Mouse (Mus musculus): Measurements from ENCODE around the gene Vps51.

Vps51 gene

DNA sequence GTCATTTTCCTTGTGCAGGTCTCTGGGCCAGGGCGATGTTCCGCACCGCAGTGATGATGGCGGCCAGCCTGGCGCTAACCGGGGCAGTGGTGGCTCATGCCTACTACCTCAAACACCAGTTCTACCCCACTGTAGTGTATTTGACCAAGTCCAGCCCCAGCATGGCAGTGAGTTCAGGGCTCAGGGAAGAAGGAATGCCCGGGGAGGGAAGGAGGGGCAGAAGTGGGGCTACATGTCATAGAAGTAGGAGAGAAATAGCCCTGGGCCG lies 29.2 kb downstream of the Vps51 start:
- no peak for DNase-seq (ENCODE audit: low read depth, low spot score)

DNA sequence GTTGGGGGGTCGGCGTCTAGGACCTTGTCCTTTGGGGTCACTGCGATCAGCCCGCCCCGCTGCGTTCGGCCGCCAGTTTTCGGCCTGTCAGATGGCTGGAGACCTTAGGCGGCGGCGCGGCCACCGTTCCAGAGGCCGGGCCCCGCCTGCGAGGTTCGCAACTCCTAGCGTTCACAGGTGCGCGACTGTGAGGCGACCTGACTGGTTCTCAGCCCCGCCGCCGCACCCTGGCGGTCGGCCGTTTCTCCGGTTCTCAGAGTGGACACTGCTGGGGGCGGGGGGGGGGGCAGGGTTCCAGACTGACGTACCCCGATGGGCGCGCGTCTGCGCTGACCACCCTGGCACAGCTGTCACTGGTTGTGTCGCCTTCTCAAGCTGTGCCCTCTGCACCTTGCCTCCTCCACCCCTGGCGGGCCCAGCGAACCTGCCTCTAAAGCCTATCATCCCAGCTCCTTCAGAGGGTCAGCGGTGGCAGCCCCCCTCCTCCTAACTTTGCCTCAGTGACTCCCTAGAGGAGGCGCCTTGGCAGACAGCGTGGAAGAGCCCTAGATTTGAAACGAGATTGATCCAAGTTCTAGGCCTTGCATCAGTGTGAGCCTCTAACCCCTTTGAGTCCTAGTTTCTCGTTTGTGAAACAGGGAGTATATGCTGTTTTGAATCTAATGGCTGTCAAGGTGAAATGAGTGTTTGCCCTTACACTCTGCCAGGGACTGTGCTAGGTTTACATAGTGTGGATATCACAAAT lies 29.7 kb downstream of the Vps51 start:
- DNase-seq (ENCODE audit: low read depth, low spot score): no peak

DNA sequence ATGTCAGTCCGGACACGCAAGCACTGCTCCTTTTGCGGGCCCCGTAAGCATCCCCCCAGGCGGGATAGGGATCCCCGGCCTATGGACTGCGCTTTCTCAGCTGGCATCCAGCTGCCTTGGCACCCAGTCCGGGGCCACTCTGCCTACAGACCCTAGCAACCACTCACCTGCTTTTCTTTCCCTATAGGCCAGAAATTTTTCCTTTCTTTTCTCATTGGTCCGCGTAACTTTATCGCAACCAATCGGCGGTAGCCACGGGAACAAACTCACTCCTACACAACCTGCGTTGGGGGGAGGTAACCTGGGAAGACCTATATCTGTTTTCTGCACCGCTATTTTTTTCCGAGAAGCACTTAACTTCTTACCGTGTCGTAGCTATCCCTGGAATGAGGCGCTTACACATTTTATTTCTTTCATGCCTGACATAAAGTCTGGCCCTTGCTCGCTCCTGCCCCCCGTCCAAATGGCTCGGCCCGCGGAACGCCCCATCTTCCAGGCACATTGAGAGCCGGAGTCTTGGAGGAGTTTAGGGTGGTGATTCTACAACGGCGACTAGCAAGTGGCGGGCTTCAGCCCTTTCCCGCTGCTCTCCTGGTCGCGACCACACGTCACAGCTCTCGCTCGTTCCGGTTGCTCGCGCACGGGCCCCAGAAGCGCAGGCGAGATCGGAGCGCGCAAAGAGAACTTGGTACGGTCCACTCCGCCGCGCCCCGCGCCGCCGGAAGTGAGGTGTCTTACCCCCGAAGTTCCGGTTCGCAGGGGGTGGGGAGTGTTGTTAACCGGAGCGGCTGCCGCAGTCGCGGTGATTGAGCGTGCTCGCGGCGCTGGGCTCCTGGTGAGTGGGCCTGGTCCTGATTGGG lies 30.5 kb downstream of the Vps51 start, which contains the start of gene Syvn1:
TSS of gene Syvn1 (plus strand) at position 283 of the 860 bp plus-strand sequence.
- DNase-seq (ENCODE audit: low read depth, low spot score): peak; percentile 98

DNA sequence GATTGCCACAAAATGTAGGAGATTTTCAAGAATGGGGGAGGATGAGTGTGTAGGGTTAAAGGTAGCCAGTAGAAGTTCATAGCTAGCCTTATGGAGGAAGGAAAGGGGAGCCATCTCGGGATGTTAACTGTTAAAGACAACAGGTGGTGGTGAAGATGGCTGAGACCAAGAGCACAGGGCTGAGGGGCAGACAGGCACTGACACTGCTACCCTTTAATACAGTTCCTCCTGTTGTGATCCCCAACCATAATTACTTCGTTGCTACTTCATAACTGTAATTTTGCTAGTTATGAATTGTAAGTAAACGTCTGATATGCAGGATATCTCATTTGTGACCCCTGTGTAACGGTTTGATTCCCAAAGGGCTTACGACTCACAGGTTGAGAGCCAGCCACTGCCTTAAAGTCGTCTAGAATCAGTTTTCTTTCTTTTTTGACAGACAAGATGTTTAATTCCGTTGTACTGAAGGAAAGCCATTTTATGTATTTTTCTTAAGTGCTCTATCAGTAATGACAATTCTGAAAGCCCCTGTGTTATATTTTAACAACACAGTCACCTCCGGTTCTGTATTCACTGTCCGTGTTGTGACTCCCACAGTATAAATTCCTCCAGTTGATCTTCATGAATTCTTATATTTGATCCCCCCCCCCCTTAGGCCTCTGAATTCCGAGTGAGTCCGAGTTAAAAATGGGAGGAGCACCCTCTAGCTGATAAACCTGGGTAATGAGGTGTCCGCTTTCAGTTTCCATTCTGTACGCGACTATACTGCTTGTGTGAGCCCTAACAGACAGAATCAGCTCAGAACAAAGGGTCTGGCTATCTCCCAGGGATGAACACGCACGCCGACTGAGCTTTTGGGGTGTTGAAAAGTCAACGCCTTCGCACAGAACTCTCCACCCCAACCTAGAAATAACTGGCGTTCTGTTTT lies 31.4 kb downstream of the Vps51 start:
- DNase-seq (ENCODE audit: low read depth, low spot score): peak; percentile 75

DNA sequence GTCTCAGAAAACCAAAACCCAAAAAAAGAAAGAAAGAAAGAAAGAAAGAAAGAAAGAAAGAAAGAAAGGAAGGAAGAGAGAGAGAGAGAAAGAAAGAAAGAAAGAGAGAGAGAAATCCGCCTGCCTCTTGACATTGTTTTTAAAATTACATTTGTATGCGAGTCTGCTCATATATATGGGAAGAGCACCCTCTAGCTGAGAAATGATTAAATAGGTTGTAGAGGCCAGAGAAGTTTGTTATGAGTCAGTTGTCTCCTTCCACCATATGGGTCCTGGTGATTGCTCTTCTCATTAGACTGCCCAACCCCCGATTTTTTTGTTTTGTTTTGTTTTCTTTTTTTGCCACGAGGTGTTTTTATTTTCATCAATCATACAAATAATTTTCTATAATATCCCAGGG lies 32.9 kb downstream of the Vps51 start:
- DNase-seq (ENCODE audit: low read depth, low spot score): peak; percentile 61

DNA sequence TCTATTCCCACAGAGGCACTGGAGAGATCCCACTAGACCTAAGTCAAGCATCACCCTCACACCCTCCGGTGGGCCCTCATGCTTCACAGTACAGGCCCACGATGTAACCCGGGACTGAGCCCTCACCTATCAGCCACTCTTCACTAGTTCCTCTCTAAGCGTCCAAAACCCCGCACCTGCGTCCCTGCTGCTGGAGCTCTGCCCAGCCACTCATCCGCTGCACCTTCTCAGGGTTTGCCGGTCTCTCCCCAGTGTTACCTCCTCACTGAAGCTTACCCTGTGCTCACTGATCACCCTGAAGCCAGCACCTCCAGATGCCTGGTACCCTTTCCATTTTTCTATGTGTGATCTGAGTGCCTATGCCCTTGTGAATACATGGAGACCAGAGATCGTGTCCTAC lies 34.7 kb downstream of the Vps51 start:
- DNase-seq (ENCODE audit: low read depth, low spot score): no peak

DNA sequence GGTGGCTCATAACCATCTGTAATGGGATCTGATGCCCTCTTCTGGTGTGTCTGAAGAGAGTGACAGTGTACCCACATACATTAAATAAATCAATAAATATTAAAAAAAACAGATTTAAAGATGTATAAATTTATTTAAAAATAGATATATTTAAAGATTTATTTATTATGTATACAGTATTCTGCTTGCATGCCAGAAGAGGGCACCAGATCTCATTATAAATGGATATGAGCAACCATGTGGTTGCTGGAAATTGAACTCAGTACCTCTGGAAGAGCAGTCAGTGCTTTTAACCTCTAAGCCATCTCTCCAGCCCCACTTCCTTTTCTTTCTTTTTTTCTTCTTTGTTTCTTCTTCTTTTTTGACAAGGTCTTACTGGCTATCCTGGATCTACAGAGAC lies 37.0 kb downstream of the Vps51 start:
- DNase-seq (ENCODE audit: low read depth, low spot score): no peak

DNA sequence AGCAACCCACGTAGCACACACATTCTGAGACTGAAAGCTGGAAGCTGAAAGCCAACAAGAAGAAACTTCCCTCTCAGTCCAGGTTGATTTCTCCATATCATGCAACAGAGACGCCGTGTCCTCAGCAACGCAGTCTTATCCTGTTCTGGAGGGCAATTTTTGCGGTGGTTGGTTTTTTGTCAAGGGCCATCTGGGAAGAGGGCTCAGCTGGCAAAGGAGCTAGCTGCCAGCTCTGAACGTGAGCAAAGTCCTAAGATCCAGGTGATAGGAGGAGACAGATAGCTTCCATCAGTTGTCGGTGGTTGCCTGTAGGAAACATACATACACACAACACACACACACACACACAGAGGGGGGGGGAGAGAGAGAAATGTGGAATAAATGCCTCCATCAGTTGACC lies 38.7 kb downstream of the Vps51 start:
- peak; percentile 28 for DNase-seq (ENCODE audit: low read depth, low spot score)

DNA sequence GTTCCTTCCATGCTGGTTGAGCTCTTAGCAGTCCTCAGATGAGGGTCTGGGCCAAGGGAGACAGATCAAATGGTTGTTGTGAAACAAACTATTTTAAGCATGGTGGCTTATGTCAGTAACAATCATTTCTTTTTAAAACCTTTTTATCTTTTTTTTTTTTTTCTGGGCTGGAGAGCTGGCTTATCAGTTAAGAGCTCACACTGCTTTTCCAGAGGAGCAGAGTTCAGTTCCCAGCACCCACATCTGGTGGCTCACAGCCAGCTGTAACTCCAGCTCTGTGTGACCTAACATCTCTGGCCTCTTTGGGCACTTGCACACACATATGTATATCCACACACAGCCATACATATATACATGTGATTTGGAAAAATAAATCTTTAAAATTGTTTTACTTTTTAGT lies 39.3 kb downstream of the Vps51 start:
- no peak for DNase-seq (ENCODE audit: low read depth, low spot score)

DNA sequence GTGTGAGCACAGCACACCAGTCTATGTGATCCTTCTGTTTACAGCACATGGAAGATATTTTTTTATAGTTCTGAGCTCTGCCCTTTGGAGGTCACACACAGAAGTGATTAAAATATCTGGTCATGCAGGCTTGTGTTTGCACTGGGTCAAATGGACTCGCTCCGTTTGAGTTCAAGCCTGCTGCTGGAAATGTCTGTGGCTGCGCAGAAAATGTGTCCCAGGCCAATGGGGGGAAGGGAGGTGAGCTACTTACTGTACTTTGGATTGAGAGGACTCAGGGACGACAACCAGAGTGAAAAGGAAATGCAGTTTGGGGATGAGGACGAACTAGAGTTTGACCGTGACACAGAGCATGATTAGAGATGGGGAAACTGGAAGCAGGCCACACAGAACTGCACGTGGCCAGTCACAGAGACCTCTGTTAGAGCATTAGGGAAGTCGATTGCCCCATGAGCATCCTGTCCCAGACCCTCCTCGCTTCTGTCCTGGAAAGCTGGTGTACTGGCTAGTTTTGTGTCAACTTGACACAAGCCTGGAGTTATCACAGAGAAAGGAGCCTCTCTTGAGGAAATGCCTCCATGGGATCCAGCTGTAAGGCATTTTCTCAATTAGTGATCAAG lies 41.0 kb downstream of the Vps51 start:
- DNase-seq (ENCODE audit: low read depth, low spot score): no peak

DNA sequence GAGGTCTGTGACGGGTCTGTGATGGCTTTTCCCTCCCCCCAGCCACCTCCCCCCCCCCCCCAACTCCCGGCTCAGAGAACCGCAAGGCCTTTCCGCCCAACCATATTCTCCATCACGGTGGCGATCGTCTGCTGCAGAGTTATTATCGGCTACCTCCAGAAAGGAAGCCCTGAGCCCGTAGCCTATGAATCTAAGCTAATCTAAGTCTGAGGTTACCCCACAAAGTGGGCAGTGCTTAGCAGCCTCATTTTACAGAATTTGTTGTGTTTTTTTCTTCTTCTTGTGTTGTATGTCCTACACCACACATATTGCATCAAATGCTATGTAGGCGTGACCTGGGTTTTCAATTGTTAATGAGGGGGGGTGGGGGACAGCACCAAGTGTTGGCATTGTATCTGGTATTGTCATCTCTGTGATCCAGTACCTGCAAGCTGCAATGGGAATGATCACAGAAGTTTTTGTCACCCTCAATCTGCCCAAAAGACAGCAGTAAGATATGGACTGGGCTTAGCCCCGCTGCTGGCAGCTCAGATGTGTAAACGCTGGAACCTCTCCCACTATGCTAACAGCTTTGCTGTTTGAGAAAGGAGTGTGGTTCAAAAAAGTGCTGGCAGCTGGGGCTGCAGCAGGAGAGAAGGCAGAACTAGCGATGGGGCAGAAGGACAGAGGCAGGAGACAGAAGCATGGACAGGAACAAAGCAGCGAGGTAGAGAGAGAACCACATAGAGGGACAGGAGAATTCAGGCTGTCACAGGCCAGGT lies 46.3 kb downstream of the Vps51 start:
- no peak for DNase-seq (ENCODE audit: low read depth, low spot score)

DNA sequence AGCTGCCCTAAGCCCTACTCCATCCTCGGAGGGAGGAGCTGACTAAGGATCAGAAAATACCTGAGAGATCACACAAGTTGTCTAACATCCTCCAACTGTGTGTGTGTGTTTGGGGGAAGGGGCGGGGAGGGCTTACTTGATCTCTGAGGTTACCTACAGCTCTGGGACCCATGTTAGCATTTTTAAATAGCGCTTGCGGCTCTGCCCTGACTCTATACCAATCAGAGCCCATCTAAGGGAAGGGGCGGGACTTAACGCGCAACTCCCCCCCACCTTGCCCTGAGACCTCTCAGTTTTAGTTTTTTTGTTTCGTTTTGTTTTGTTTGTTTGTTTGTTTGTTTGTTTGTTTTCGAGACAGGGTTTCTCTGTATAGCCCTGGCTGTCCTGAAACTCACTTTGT lies 47.6 kb downstream of the Vps51 start:
- DNase-seq (ENCODE audit: low read depth, low spot score): no peak

DNA sequence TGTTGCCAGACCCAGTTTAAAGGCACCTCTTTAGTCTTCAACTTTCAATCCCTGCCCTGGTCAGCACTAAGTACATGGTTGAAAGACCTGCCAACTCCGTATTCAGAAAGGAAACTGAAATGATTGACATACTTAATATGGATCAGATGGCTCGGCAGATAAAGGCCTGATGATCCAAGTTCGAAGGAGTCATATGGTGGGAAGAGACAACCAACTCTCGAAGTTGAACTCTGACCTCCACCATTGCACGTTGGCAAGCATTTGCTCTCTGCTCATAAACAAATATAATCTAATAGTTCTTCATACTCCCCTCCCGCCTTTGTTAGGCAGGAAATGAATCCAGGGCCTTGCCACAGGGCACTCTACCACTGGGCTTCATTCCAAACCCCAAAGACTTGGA lies 48.0 kb downstream of the Vps51 start:
- DNase-seq (ENCODE audit: low read depth, low spot score): no peak

DNA sequence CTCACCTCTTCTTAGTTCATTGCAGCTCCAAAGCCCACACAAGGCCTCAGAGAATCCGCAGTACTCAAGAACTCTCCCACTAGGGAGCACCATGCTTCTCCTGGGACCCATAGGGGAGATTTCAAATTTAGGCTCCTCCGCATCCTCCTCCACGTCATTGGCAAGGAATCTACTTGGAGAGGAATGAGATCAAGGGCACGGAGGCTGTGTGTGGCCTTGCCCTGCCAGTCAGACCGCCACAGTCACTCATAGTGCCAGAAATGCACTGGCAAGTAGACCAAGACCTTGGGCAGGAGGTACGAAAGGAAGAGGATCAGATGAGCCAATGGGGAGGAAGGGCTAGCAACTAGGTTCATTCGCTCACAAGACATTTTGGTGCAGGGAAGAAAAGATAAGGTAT lies 53.1 kb downstream of the Vps51 start:
- DNase-seq (ENCODE audit: low read depth, low spot score): no peak

DNA sequence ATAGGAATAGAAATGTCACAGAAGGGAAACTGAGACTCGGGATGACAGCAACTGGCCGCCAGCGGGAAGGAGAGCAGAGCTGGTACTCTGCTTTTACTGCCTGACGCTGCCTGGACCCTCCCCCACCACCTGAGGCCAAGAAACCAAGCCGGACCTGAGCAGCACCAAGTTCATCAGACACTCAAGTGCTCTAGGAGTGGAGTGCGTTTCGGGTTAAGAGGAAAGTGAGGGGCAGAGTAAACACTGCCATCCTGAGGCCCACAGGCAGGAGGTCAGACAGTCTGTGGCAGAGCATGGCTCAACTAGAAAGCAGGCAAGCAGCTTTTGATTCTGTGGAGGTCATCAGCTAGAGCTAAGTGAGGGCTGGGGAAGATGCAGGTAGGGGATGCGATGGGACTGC lies 54.0 kb downstream of the Vps51 start:
- no peak for DNase-seq (ENCODE audit: low read depth, low spot score)

DNA sequence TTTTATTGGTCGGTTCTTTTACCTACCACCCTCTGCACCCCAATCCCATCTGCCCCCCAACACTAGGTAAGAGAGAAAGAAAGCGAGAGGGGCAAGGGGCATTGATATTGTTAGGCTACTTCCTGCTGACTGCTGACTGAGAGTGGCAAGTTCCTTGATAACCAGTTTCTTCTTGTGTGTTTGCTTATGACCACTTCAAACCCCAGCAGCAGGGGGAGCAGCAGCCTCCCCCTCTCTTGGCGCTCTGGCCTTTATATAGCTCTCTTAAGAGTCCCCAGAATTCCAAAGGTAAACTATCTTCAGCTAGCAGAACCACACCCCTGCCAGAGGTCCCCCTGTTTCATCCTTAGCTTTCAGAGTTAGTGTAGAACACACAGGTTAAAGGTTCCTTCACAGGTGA lies 56.8 kb downstream of the Vps51 start:
- DNase-seq (ENCODE audit: low read depth, low spot score): no peak

DNA sequence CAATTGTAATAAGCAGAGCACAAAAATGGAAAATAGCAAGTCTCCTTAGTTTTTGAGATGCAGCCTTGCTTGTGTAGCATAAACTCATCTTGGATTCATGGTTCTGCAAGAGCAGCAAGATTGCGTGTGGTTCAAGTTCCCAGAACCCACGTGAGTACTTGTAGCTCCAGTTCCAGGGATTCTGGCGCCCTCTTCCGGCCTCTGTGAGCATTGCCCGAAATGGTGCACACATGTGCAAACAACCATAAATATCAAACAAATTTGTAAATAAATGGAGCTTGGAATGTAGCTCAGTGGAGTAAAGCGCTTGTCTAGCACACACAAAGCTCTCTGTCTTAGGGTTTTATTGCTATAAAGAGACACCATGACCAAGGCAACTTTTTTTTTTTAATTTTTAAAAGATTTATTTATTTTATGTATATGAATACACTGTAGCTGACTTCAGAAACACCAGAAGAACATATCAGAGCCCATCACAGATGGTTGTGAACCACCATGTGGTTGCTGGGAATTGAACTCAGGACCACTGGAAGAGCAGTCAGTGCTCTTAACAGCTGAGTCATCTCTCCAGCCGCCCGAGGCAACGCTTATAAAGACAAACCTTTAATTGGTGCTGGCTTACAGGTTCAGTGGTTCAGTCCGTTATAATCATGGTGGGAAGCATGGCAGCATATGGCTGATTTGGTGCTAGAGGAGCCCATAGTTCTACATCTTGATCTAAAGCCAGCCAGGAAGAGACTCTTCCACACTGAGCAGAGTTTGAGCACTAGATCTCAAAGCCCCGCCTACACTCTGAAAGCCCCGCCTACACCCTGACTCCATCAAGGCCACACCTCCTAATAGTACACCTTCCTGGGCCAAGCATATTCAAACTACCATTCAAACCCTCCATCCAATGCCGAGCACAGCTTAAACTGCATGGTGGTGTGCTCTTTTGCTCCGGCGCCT lies 58.6 kb downstream of the Vps51 start:
- peak; percentile 95 for DNase-seq (ENCODE audit: low read depth, low spot score)
